Mouse (Mus musculus): ENCODE results near the gene Rps6kb2. TPM values are rescaled to one million over a fixed set of nuclear protein-coding genes. Genes with fewer than 3 reads are reported as not detected.
A peak's percentile ranks its signal among the peaks of the same experiment; 100 is the strongest.
"Not testable (repeated sequence)": the region's sequence is repeated elsewhere in the genome, so short reads cannot be mapped to it uniquely, and the experiment has no call there.

Rps6kb2 gene
- total RNA-seq, 1 experiment from 2014 or later, result 29.1 TPM

DNA sequence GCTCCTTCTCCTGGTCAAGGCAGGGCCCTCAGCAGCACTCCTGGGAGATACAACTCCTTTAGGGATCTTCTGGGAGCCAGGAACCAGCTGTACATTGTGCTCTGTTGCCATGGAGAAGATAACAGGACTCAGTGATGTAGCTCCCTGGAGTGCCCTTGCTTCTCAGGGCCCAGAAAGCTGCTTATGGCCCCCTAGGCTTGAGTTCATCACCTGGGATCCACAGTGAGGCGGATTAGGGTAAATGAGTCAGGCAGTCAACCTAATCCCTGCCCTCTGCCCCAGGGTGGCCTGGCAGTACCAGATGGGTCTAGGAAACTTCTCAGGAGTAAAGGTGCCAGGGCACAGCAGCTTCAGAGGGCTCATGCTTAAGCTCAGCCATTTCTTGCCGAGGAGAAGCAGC is 23.7 kb downstream of the Rps6kb2 start, which contains the start of gene Gpr152:
Gene Gpr152, plus strand, starts transcription at position 342 of the 400 bp plus-strand sequence.
- no peak for DNase-seq

DNA sequence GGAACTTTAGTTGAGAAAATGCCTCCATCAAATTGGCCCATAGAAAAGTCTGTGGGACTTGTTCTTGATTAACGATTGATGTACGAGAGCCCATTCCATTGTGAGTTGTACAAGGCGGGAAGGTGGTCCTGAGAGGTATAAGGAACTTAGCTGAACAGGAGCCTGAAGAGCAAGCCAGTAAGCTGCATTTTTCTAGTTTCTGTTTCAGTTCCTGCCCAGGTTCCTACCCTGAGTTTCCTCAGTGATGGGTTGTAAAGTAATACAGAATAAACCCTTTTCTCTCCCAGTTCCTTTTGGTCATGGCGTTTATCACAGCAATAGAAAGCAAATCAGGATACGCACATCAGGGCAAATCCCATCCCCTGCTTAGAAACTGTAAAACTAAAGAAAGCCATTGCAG is 25.2 kb downstream of the Rps6kb2 start:
- DNase-seq, result no peak

DNA sequence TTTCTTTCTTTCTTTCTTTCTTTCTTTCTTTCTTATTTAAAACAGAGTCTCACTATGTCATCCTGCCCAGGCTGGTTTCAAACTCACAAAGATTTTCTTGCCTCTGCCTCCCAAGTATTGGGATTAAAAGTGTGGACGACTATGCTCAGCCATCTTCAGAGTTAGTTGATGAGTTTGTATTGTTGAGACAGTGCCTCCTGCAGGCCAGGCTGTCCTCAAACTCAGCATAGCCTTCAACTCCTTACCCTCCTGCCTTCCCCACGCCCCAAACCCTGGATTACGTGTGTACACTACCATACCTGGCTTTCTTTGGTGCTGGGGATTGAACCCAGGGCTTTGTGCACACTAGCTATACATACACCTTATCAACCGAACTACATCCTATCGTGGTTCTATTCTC is 26.7 kb downstream of the Rps6kb2 start:
- DNase-seq, result no peak

DNA sequence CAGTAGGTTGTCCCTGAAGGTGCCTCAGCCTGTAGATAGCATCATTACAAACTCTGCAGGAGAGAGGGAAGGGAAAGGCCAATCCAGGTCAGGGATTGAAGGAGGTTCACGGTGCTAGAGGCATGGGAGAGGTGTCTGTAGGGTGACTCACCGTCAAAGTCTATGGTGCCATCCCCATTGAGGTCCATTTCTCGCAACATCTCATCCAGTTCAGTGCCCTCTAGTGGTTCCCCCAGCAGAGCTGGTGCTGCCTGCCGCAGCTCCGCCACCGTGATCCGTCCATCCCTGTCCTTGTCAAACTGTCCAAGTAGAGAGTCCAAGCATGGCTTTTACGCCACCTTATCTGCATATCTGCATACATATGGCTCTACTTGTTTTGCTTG is 27.2 kb downstream of the Rps6kb2 start:
- DNase-seq, result not testable (repeated sequence)

DNA sequence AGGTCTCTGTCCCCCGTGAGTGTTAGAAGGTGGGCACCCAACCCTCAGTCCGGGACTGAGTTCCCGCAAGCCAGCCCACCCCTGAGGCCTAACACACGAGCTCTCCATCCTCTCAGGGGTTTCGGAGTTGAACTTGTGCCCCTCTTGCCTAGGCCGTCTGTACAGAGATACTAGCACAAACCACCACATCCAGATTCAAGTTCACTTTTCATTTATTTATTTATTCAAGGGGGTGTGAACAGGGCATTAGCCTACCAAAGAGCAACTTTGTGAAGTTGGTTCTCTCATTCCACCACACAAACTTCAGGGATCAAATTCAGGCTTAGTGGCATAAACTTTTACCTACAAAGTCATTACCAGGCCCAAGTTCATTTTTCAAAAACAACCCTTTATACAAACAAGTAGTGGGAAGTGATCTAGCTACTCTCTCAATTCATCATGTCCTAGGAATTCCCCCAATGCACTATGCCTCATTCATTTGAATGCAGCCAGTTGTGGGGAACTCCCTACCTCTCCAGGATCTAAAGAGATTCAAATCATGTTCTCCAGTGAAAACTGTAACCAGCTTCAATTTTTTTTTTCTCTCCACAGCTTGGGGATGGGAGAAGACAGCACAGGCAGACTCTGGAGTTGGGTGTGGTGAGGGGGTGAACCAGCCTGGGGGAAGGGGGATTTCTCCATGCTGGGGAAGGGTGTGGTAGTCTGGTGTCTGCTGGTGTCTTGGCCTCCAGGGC is 27.8 kb downstream of the Rps6kb2 start:
- DNase-seq, result not testable (repeated sequence)

DNA sequence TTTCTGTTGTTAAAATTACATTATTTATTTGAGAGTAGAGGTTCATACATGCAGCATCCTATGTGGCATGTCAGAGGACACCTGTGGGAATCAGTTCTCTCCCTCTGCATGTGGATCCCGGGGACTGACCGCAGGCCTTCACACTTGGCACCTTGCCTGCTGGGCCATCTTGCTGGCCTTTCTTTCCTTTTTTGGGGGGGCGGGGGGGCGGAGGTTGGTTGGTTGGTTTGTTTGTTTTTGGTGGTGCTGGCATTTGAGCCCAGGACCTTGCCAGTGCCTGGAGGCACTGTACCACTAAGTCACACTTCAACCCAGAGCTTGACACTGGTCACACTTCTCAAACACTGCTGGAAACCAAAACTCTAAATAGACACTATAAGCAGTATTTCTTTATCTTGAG is 28.8 kb downstream of the Rps6kb2 start:
- no peak for DNase-seq

DNA sequence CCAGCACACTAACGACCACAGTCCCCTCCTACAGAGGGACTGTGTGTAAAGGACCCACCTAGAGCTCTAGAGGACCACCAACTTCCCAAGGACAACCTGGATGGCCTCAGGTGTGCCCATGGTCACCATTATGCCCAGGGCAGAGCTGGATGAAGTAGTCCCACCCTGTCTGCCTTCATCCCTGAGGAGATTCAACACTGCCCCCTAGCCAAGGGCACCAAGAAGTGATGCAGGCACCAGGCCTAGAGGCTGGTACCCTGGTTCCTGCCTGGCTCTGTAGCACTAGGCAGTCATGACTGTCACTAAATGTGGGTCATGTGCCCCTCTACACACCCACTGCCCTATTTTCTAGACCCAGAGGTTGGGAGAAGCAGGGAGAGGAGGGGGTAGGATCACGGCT is 31.4 kb downstream of the Rps6kb2 start:
- no peak for DNase-seq

DNA sequence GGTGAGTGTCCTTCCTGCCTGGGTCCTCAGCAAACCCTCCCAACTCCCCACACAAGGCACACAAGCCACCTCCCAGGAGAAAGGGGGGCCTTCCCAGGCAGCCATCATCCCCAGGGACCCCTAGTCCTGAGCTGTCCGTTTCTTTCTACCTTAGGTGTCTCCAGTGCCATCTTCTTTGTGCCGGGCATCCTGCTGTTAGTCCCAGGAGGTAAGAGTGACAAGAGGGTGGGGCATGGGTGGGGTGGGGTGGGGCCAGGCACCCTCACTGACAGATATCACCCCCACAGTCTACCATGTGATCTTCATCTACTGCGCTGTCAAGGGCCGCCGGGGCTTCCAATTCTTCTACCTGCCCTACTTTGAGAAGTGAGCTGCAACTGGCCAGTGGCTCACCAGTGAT is 32.1 kb downstream of the Rps6kb2 start:
- no peak for DNase-seq

DNA sequence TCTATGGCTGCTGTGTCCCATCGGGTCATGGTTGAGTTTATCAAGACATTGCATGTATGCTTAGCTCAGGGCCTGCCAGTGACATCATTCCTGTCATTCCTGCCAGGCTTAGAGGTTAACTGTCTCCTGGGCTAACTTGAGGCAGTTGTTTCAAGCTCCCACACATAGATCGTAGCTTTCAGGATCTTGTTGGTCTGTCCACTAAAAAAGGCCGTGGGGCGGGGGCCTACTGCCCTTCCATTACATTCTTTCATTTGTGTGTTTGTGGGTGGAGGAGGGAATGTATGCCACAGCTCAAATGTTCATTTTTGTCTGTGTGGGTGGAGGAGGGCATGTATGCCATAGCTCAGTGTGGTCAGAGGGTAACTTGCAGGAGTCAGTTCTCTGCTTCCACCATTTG is 33.0 kb downstream of the Rps6kb2 start:
- no peak for DNase-seq

DNA sequence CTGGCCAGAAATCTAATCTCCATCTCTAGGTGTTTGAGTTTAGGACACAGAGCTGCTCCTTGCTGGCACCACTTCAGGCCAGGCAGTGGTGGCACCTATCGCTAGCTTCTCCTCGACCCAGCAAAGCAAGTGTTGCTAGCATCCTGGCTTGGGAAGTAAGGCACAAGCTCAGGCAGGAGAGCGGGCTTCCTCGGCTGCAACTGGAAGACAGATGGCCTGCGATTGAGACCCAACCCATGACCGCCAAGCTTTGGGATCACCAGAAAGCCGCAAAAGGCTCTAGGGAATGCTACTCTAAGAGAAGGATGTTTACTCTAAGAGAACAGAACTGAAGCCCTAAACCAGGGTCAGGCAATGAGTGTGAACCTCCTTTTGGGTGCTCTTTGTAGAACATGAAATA is 33.7 kb downstream of the Rps6kb2 start:
- no peak for DNase-seq

DNA sequence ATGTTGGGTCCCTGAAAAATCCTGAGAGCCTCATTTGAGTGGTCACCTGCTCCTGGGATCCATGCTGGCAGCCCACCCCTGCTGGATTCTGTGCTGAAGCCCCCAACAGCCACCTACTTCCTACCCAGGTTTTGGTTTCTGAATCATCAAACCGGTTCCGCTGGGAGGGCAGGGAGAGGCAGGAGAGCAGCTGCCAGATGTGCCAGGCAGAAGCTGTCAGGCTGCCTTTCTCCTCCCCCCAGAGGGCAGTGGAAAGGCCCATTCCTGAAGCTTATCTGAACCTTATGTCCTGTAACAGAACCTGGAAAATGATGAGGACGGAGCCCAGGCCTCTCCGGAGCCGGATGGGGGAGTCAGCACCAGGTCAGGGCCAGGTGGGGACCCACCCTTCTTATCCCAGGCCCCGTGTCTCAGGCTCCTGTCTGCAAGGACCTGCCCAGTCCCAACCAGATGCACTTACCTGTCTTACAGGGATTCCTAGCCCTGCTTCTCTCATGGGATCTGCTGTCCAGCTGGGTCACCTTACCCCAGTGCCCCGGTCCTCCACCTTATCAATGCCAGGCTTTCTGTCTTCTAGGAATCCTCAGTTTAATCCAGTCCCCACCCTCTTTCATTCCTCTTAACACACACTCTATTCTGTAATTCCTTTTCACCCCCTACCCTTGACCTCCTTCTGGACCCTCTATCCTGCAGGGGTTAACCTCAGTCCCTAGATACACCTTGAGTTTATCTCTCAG is 36.2 kb downstream of the Rps6kb2 start:
- peak; percentile 52 for DNase-seq

DNA sequence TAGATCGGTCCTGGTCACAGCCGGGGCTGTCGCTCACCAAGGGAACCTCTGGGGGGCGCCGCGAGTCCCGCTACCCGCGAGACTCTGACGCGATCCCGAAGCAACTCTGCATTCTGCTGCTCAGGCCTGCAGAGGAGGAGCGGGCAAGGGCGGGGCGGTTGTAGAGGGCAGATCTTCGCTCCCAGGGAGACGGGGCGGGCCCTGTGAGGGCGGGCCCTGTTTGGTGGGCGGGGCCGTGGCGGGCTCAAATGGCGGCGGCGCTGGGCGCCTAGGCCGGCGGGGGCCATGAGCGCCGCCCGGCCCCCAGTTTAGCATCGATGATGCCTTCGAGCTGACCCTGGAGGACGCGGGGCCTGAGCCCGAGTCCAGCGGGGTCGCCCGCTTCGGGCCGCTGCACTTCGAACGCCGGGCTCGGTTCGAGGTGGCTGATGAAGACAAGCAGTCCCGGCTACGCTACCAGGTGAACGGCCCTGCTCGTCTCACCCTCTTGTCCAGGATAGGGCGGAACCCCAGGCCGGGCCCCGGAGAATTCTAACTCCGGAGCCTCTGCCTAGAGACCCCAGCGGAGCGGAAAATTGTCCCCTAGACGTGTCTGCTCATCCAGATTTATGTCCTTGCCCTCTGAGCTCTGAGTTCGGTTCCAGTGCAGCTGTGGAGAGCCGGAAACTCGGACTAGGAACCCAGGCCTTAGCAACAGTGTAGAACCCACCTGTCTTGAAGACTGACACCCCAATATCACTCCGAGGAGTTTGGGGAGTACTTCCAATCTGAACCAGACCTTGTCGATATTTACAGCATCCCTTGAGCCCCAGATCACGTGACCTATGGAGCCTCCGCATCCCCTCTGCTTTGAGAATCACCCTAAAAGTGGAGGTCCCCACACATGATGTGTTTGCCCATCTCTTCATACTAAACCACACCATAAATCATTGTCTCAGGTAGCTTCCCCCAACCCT is 37.1 kb downstream of the Rps6kb2 start, which contains the start of gene Aip:
Gene Aip, minus strand, starts transcription at position 118 of the 956 bp plus-strand sequence.
- peak; percentile 99 for DNase-seq

DNA sequence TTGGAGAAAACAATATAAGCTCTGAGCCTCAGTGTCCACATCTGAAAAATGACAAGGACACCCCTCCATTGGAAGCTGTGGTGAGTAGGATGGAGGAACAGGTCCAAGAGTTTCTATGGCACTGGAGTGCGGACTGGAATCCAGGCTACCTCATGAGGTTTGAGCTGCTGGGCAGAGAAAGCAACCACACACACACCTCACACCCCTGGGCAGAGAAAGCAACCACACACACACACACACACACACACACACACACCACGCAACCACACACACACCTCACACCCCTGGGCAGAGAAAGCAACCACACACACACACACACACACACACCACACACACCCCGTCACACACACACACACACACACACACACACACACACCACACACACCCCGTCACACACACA is 37.9 kb downstream of the Rps6kb2 start:
- not testable (repeated sequence) for DNase-seq

DNA sequence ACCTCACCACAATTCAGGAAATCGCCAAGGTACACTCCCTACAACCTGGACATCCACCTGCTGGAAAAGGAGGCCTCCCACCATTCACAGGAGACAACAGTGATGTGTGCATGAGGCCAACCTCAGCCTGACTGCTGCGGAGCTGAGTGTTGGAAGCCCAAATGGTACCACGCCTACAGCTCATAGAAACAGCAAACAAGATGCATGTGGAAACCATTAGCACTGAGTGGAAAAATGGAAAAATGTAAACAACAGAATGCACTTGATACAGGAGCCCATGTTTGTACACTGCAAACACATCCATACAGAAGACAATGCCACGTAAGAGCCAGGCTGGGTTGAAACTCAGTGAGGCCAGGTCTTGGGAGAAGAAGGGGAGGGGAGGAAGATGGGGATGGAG is 38.7 kb downstream of the Rps6kb2 start:
- DNase-seq, result no peak

DNA sequence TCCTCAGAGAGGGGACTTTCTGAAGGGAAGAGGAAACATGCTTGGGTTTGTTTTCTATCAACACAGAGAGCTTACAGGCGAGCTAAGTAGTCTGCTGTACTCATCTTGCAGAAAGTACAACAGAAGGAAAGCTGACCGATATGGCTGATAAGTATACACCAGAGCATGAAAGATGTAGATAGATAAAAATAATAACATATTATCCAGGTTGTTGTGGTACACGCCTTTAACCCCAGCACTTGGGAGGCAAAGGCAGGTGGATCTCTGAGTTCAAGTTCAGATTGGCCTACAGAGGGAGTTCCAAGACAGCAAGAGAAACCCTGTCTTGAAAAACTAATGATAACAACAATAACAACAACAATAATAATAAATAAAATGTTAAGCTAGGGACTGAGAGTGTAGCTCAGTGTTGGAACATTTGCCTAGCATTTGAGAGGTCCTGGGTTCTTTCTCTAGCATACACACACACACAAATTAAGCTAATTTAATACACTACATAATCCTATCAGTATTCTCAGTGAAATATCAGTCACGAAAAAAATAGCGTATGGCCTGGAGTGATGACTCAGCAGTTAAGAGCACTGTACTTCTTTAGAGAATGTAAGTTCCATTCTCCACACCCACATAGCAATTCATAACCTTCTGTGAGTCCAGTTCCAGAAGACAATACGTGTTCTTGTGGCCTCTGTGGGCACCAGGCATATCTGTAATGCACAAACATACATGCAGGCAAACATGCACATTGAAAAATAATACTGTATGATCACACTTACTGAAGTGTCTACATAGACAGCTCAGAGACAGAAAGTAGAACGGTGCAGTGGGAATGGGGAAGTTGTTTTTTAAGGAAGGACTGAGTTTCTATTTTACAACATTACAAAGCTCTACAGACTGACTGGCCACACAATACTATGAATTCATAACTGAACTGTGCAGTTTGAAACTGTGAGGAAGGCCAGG is 40.5 kb downstream of the Rps6kb2 start:
- no peak for DNase-seq

DNA sequence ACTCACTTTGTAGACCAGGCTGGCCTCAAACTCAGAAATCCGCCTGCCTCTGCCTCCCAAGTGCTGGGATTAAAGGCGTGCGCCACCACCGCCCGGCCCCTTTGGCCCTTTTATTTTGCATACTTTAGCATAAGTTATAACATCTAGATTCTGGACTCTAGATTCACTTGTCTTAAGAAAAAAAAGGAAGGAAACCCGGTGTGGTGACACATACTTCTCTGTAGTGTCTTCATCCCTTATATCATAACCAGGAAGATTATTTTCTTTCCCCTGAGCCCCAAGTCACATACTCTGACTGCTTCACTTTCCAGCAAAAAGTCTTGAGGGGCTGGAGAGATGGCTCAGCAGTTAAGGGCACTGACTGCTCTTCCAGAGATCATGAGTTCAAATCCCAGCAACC is 41.3 kb downstream of the Rps6kb2 start:
- DNase-seq, result not testable (repeated sequence)

DNA sequence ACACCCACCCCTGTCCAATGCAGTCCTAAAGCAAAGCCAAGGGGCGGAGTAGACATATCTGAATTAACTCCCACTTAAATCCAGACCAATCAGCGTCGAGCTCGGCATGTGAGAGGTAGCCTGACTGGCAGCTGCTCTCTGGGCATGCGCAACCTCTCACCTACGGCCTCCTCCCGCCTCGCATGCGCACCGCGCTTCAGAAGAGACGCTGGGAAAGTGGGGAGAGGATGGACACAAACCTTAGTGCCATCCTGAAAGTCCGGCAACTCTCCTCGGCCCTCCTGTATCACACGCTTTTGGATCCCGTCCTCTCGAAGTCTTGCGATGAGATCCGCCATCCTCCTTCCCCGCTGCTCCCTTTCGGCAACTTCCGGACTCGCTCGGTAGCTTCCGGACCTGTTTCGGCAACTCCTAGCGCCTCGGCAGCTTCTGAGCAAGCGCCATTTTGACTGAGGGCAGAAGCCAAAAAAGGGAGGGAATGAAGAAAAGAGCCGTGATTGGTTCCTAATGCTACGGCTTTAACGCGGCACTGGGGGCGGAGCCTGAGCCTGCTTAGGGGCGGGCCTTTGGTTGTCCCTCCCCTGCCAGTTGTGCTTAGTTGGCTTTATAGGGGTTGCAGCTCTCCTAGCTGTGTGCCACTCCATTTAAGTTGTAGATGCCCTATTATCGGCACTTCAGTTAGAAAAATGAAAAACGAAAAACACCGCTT is 41.9 kb downstream of the Rps6kb2 start:
- DNase-seq, result peak; percentile 99

DNA sequence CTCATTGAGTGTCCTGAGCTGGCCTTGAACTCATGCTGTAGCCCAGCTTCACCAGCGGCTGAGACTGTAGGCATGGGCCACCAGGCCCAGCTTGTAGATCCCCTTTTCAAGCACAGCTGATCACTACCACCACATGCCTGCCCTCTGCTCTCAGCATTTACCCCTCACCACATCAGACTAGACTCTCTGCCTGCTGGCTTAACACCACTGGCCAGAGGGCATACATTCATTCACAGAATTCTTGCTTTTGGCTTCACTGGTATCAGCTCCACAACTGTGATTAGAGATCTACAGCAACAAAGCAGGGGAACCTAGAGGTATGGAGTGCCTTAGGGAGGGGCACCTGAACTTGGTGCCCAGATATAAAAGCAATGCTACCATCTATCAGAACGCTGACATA is 42.7 kb downstream of the Rps6kb2 start:
- DNase-seq, result no peak

DNA sequence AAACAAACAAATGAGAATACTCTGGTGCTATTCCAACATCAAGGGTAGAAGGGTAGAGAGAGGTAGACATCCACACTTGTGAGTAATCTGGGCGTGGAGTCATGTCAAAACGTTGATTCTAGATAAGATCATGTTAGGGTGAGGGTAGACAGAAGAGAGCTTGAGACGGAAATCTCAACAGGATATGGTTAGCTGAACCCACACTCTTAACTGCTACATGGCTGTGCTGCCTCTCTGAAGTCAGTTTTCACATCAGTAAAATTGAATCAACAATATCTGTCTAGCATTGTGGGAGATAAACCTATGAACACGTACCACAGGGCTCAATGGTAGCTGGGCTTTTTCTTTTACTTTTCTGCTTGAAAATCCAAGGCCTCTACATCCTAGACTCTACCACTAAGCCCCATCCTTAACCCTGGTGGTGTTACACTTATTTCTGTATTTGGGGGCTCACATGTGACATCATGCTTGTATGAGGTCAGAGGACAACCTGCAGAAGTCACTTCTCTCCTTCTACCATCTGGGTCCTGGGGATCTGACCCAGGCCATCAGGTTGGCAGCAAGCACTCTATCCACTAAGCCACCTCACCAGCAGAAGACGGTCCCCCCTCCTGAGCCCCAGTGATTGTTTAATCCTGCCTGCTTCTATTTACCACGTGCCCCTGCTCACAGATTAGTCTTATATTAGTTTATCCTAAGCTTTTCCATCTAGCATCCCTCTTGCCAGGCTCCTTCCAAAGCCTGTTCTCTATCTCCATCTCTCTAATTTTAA is 43.3 kb downstream of the Rps6kb2 start:
- no peak for DNase-seq

DNA sequence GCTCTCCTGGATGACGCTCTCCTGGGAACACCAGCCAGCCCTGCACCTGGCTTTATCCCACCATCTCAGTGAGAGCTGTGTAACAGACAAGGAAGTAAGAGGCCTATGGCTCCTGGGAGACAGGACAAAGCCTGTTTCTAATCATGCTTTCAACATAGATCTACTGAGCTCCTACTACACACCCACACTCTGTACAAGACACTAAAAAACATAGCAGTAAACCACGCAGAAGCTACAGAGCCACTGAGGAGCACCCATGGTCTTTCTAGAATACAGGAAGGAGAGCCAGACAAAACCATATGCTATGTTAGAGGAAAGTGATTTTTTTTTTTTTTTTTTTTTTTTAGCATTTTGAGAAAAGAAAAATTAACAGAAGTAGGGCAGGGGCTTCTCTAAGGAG is 44.8 kb downstream of the Rps6kb2 start:
- no peak for DNase-seq
